Mouse (Mus musculus) left cerebral cortex, adult 8-10 months (tissue): ENCODE data around the gene Fbxw17. TPM values are rescaled to one million over a fixed set of nuclear protein-coding genes. Genes with fewer than 3 reads are reported as not detected.
A peak's percentile ranks its signal among the peaks of the same experiment; 100 is the strongest.
"Not testable (repeated sequence)": the region's sequence is repeated elsewhere in the genome, so short reads cannot be mapped to it uniquely, and the experiment has no call there.

Experiments used
- DNase-seq, 2 experiments: peaks; one replicate each; pipeline ENCODE4 v3.0.0; 2022; ENCODE audit warnings: low spot score in 2 of 2
- total RNA-seq, 4 experiments: library from RNA; stranded (reverse); gene quantifications; 2 replicates each; pipeline ENCODE4 v1.2.4; 2022

Gene Fbxw17
- 10 to 100 TPM; 12.8 to 16.6 (median 15.0) TPM for total RNA-seq

GRCm38 (mm10) chr13:50417389-50418183 is at the start of gene Fbxw17:
Fbxw17 (plus strand) TSS chr13:50417864.
- peak; percentile 66 to 73 for DNase-seq

GRCm38 (mm10) chr13:50372934-50373705 is 44.5 kb upstream of the Fbxw17 start:
- DNase-seq, result not testable (repeated sequence)

- DNase-seq, result not testable (repeated sequence)
Measured at GRCm38 (mm10) chr13:50389146-50389545, 28.5 kb upstream of the Fbxw17 start.

- no peak for DNase-seq
Measured at GRCm38 (mm10) chr13:50418421-50418820, 757 bp downstream of the Fbxw17 start.

GRCm38 (mm10) chr13:50423625-50424209 is 6.1 kb downstream of the Fbxw17 start:
- DNase-seq, result no peak

GRCm38 (mm10) chr13:50424517-50424916 is 6.9 kb downstream of the Fbxw17 start:
- DNase-seq, result no peak

- DNase-seq, result no peak
Measured at GRCm38 (mm10) chr13:50426686-50427085, 9.0 kb downstream of the Fbxw17 start.

- DNase-seq, result no peak
Measured at GRCm38 (mm10) chr13:50443812-50444211, 26.1 kb downstream of the Fbxw17 start, which contains the start of gene Gm47429. Gm47429 (minus strand) TSS chr13:50443912.

- no peak for DNase-seq
Measured at GRCm38 (mm10) chr13:50445261-50445660, 27.6 kb downstream of the Fbxw17 start.

- not testable (repeated sequence) for DNase-seq
Measured at GRCm38 (mm10) chr13:50452266-50452665, 34.6 kb downstream of the Fbxw17 start.

GRCm38 (mm10) chr13:50453426-50453825 is 35.8 kb downstream of the Fbxw17 start:
- no peak for DNase-seq

- DNase-seq, result not testable (repeated sequence)
Measured at GRCm38 (mm10) chr13:50460433-50460832, 42.8 kb downstream of the Fbxw17 start.

GRCm38 (mm10) chr13:50464621-50465562 is 47.2 kb downstream of the Fbxw17 start:
- no peak for DNase-seq

- no peak for DNase-seq
Measured at GRCm38 (mm10) chr13:50467007-50467406, 49.3 kb downstream of the Fbxw17 start, which contains the start of gene Nutm2. Nutm2 (plus strand) TSS chr13:50467307.

Other genes starting within 250 kb of the Fbxw17 start
- not detected for gene Gm906, start 167.6 kb upstream of the Fbxw17 start, total RNA-seq
- gene Gm47429, start 26.0 kb downstream of the Fbxw17 start, total RNA-seq, result not detected
- gene Nutm2, start 49.4 kb downstream of the Fbxw17 start, total RNA-seq, result not detected
- not detected for gene Gm904, start 225.4 kb downstream of the Fbxw17 start, total RNA-seq